Comparison of ENCODE assay signal across 15 mouse cellular contexts in genomic region chr12:25268871-25269850, GRCm38 (mm10).
A peak's percentile ranks its signal among the peaks of the same experiment; 100 is the strongest.
DNase-seq lines count a peak whose midpoint lies in the region; ATAC-seq lines count a peak whose summit lies in the region.
"Had no signal": no experiment of that assay in that cellular context is flagged by ENCODE, and none has a peak within 500 bp of the region (broad histone marks: within the 10 kb centered on the region; RNA-seq: fewer than 3 reads in every experiment).

No protein-coding gene starts in this region.

- no peaks in the 10 kb centered on the region for H3K27me3 ChIP-seq in kidney, embryonic 14.5 days (ENCODE audit: control insufficient read depth, insufficient read depth, low read length)
- H3K27me3 ChIP-seq: lung, embryonic 15.5 days had no signal

- no peak overlapping the region for H3K27ac ChIP-seq in kidney, embryonic 14.5 days (ENCODE audit: low read depth, low read length)
- H3K27ac ChIP-seq: heart, adult 2 months; limb, embryonic 12.5 days; lung, embryonic 15.5 days had no signal

- WGBS in kidney, embryonic 14.5 days = 71% methylated on average over 18 of the region's 18 CpGs

- peaks cover 29% of the 10 kb centered on the region for H3K4me1 ChIP-seq in kidney, embryonic 14.5 days (ENCODE audit: control insufficient read depth, insufficient read depth, low read length)

- peak; percentile 54 to 58 for DNase-seq in kidney, adult 8-10 months
- DNase-seq in thymus, postnatal 4 days = peak; percentile 41
- DNase-seq in thymus, postnatal 0 days (ENCODE audit: low spot score) = no peak
- DNase-seq in forelimb bud, embryonic 11.5 days (ENCODE audit: low read depth, low spot score) = peak; percentile 25
- no peak for DNase-seq in layer of hippocampus, postnatal 14 days (ENCODE audit: low spot score in 2 of 2)
- DNase-seq in frontal cortex, postnatal 14 days (ENCODE audit: low spot score in 2 of 2) = no peak
- DNase-seq: cerebellum, adult 11-12 months; heart, adult 2 months; heart, postnatal 4 days; layer of hippocampus, postnatal 36 days; thymus, adult 18-20 months had no signal

- H3K9me3 ChIP-seq in kidney, embryonic 14.5 days (ENCODE audit: control insufficient read depth, low read length) = no peaks in the 10 kb centered on the region
- H3K9me3 ChIP-seq: limb, embryonic 12.5 days; lung, embryonic 15.5 days had no signal

- no peak overlapping the region for H3K4me2 ChIP-seq in kidney, embryonic 14.5 days (replicated peaks; ENCODE audit: low read depth, low read length)
- H3K4me2 ChIP-seq: limb, embryonic 12.5 days; lung, embryonic 15.5 days had no signal

- no peaks in the 10 kb centered on the region for H3K36me3 ChIP-seq in kidney, embryonic 14.5 days (ENCODE audit: control insufficient read depth, insufficient read depth, low read length)
- H3K36me3 ChIP-seq: limb, embryonic 12.5 days; lung, embryonic 15.5 days had no signal

- H3K9ac ChIP-seq in kidney, embryonic 14.5 days (ENCODE audit: low read depth, low read length) = no peak overlapping the region
- H3K9ac ChIP-seq: limb, embryonic 12.5 days; lung, embryonic 15.5 days had no signal

- H3K4me3 ChIP-seq in kidney, embryonic 14.5 days (ENCODE audit: low read length) = no peak overlapping the region
- H3K4me3 ChIP-seq: heart, adult 2 months; limb, embryonic 12.5 days; lung, embryonic 15.5 days had no signal

- ATAC-seq in kidney, embryonic 14.5 days (ENCODE audit: low FRiP score, low TSS enrichment) = no peak
- ATAC-seq: intestine, postnatal 0 days had no signal

Comparison
In these comparisons a context has a peak if more than half of its experiments do, and no peak if none do; other contexts are left out.
1. DNase-seq: peak in kidney, adult 8-10 months (2 of 2), thymus, postnatal 4 days (single experiment) and forelimb bud, embryonic 11.5 days (single experiment); none in thymus, postnatal 0 days (single experiment), layer of hippocampus, postnatal 14 days (0 of 2) and frontal cortex, postnatal 14 days (0 of 2).